Mouse (Mus musculus): ENCODE results near the gene Cldn20.

DNA sequence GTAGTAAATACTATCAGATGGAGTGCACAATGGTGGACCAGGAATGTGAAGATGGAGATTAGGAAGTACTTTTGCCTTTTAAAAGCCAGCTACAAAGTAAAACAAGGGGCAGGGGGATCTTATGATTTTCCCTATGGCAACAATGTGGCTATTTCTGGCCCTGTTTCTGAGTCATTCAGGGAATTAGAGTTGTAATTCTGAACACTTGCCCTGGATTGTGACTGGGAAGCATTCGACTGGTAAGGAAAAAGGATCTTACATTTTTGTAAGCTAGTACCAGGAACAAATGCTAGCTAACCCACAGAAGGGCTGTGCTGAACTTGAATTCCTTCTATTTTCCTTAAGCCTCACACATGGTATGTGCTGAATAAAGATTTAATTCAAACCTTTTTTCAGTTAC lies 713 bp upstream of the Cldn20 start:
- TF ChIP-seq CTCF (IDR thresholded peaks at IDR 0.05; ENCODE audit: low read depth) (no peak), EP300 (IDR thresholded peaks at IDR 0.05; ENCODE audit: low read depth) (no peak)
